Mouse (Mus musculus) spleen, postnatal 0 days (tissue): Measurements from ENCODE around the gene Caskin1. TPM values are rescaled to one million over a fixed set of nuclear protein-coding genes. Genes with fewer than 3 reads are reported as not detected.

ENCODE experiments used
- polyA plus RNA-seq: library from polyadenylated mRNA; unstranded; fragments of >200 nt; fragmentation: Nextera tagmentation; extraction: Ambion mirVana; gene quantifications from 2 replicates; pipeline ENCODE4 v1.2.1, GENCODE M21; 2015

The Caskin1 gene
- polyA plus RNA-seq = 0.38 and 0.40 TPM in 2 replicates

GRCm38 (mm10) chr17:24488186-24488661 lies at the start of gene Caskin1:
Caskin1 (plus strand) TSS chr17:24488601.

GRCm38 (mm10) chr17:24442632-24443155 lies 45.7 kb upstream of the Caskin1 start, which contains the start of gene Dnase1l2:
Dnase1l2 (minus strand) TSS chr17:24443105.

GRCm38 (mm10) chr17:24469910-24470602 lies 18.3 kb upstream of the Caskin1 start, which contains the start of the genes E4f1 and Pgp:
E4f1 (minus strand) TSS chr17:24470313.
Pgp (plus strand) TSS chr17:24470392.

GRCm38 (mm10) chr17:24473612-24474275 lies 14.7 kb upstream of the Caskin1 start, which contains the start of gene Bricd5:
Bricd5 (plus strand) TSS chr17:24473884.

GRCm38 (mm10) chr17:24478663-24479380 lies 9.6 kb upstream of the Caskin1 start, which contains the start of gene Mlst8:
Mlst8 (minus strand) TSS chr17:24479078.

GRCm38 (mm10) chr17:24527723-24528559 lies 39.5 kb downstream of the Caskin1 start, which contains the start of gene Traf7:
Traf7 (minus strand) TSS chr17:24527938.

GRCm38 (mm10) chr17:24534160-24534718 lies 45.8 kb downstream of the Caskin1 start, which contains the start of gene Rab26:
Rab26 (minus strand) TSS chr17:24534210.

GRCm38 (mm10) chr17:24549618-24550415 lies 61.4 kb downstream of the Caskin1 start, which contains the start of gene Pkd1:
Pkd1 (plus strand) TSS chr17:24549834.

Other genes with a start within 250 kb of the Caskin1 start
- 62.5 and 70.6 TPM in 2 replicates for gene Ccnf, start 237.1 kb upstream of the Caskin1 start, polyA plus RNA-seq
- 0.10 and 0.13 TPM in 2 replicates for gene Abca17, start 137.5 kb upstream of the Caskin1 start, polyA plus RNA-seq
- gene Abca3, start 136.7 kb upstream of the Caskin1 start, polyA plus RNA-seq = 13.0 and 14.0 TPM in 2 replicates
- 158 and 162 TPM in 2 replicates for gene Rnps1, start 74.0 kb upstream of the Caskin1 start, polyA plus RNA-seq
- gene Eci1, start 62.0 kb upstream of the Caskin1 start, polyA plus RNA-seq = 48.9 and 53.5 TPM in 2 replicates
- 1.00 and 1.4 TPM in 2 replicates for gene Dnase1l2, start 45.5 kb upstream of the Caskin1 start, polyA plus RNA-seq
- 17.4 and 20.1 TPM in 2 replicates for gene E4f1, start 18.3 kb upstream of the Caskin1 start, polyA plus RNA-seq
- gene Pgp, start 18.2 kb upstream of the Caskin1 start, polyA plus RNA-seq = 74.7 and 81.1 TPM in 2 replicates
- not detected in 2 replicates for gene Bricd5, start 14.7 kb upstream of the Caskin1 start, polyA plus RNA-seq
- gene Mlst8, start 9.5 kb upstream of the Caskin1 start, polyA plus RNA-seq = 14.6 and 17.9 TPM in 2 replicates
- 41.7 and 45.4 TPM in 2 replicates for gene Traf7, start 39.3 kb downstream of the Caskin1 start, polyA plus RNA-seq
- 1.5 and 2.3 TPM in 2 replicates for gene Rab26, start 45.6 kb downstream of the Caskin1 start, polyA plus RNA-seq
- 4.8 and 12.3 TPM in 2 replicates for gene Pkd1, start 61.2 kb downstream of the Caskin1 start, polyA plus RNA-seq
- 33.4 and 33.5 TPM in 2 replicates for gene Tsc2, start 144.0 kb downstream of the Caskin1 start, polyA plus RNA-seq
- 6.9 and 8.2 TPM in 2 replicates for gene Nthl1, start 144.1 kb downstream of the Caskin1 start, polyA plus RNA-seq
- gene Slc9a3r2, start 161.7 kb downstream of the Caskin1 start, polyA plus RNA-seq = 32.8 and 46.2 TPM in 2 replicates
- gene Npw, start 169.9 kb downstream of the Caskin1 start, polyA plus RNA-seq = 0.44 and 0.54 TPM in 2 replicates
- 9.6 and 9.9 TPM in 2 replicates for gene Zfp598, start 181.1 kb downstream of the Caskin1 start, polyA plus RNA-seq
- gene Syngr3, start 201.4 kb downstream of the Caskin1 start, polyA plus RNA-seq = 0.06 and 0.11 TPM in 2 replicates
- 31.0 and 32.6 TPM in 2 replicates for gene Gfer, start 207.6 kb downstream of the Caskin1 start, polyA plus RNA-seq
- gene Noxo1, start 207.6 kb downstream of the Caskin1 start, polyA plus RNA-seq = 0.81 and 1.3 TPM in 2 replicates
- 35.3 and 37.9 TPM in 2 replicates for gene Tbl3, start 219.1 kb downstream of the Caskin1 start, polyA plus RNA-seq
- not detected in 2 replicates for gene Rnf151, start 229.5 kb downstream of the Caskin1 start, polyA plus RNA-seq
- gene Rps2, start 229.5 kb downstream of the Caskin1 start, polyA plus RNA-seq = 1,569 and 1,600 TPM in 2 replicates
- gene Ndufb10, start 235.9 kb downstream of the Caskin1 start, polyA plus RNA-seq = 212 and 230 TPM in 2 replicates
- 1.1 and 1.3 TPM in 2 replicates for gene Rpl3l, start 239.2 kb downstream of the Caskin1 start, polyA plus RNA-seq
- gene Msrb1, start 248.0 kb downstream of the Caskin1 start, polyA plus RNA-seq = 103 and 110 TPM in 2 replicates